Mouse (Mus musculus): Measurements from ENCODE around the gene Crebl2. TPM values are rescaled to one million over a fixed set of nuclear protein-coding genes. Genes with fewer than 3 reads are reported as not detected.

The Crebl2 gene
- 1 to 10 TPM; 7.3 to 8.3 TPM for total RNA-seq (2023)

DNA sequence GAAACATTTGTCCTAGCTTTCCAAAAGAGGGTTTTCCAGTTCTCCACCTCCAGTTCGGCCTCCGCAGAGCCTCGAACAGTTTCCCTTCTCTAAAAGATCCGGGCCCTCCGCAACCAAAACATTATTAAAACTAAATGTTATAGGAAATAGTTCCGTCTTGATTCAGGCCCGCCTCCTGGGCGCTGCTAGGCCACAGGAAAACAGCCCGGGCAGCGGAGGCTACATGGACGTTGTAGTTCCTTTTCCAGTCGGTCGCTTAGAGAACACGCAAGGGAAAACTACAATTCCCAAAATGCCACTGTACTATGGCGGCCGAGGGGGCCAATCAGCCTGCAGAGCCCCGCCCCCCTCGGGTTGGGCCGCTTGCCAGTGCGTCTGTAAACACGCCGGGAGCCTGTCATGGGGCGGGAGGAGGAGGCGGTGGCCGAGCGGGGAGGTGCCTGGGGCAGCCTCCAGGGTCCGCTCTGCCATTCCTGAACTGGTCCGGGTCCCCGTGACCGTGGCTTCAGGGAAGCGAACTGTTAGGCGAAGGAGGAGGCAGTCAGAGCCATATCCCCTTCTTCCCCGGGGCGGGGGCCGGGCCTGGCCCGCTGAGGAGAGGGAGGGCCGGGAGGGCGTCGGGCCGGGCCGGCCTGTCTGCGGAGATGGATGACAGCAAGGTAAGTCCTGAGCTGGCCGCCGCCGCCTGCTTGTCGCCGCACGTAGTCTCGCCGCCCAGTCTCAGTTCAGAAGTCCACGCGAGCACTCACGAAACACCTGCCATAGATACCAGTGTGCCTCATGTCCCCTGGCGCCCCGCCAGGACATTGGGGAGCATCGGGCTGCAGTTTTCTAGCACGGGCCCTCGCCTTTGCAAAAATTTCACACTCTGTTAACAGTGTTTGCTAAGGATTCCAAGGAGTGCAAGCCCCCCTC, at the start of gene Crebl2:
Gene Crebl2 (plus strand): TSS at position 369 of the 915 bp plus-strand sequence.

DNA sequence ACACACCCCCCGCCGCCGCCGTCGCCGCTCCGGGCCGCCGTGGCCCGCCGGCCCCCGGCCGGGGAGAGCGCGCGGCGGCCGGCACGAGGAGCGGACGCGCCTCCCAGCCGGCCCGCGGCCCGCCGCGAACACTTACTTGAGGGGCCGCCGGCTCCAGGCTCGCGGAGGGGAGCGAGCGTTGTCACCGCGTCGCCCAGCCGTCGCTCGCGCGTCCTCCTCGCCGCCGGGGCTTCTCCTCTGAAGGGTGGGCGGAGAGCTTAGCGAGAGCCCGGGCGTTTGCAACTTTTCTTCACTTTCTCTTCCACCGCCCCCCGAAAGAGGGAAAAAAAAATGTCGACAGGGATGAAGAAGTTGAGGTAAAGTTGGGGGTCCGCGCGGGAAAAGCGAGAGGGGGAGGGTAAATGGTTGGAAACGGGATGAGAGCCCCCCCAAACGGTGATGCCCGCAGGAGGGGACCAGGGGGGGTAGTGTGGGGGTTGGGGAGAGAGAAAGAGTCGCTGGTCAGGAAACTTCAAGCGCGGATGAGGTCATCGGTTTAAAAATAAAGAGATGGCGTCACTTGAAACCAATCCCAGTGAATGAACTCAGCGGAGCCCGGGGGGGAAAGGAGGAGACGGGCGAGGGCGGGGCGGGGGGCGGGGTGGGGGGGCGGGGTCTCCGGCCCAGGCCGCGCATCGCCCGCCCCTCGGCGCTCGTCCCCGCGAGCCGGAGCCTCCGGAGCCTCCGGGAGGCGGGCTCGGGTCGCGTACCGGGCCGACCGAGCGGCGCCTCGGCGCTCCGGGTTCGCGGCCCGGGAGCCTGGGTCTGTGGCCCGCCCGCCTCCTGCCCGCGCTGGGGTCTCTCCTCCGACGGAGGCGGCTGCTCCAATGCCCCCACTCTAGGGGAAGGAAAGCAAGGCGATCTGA, 37.6 kb upstream of the Crebl2 start, which contains the start of gene Dusp16:
Gene Dusp16 (minus strand): TSS at position 485 of the 905 bp plus-strand sequence.

GRCm38 (mm10) chr6:134898095-134898965, 68.4 kb downstream of the Crebl2 start, which contains the start of gene Gpr19:
Gene Gpr19 (minus strand): TSS chr6:134898578.

Other genes with a start within 250 kb of the Crebl2 start
- gene Mansc1, start 197.7 kb upstream of the Crebl2 start, total RNA-seq (2023): 1 to 10 TPM in 1 of 2 experiments, under 1 TPM in 1; 0.87 to 1.1 TPM
- gene Borcs5, start 190.6 kb upstream of the Crebl2 start, total RNA-seq (2023): 10 to 100 TPM in 1 of 2 experiments, 1 to 10 TPM in 1; 9.3 to 13.4 TPM
- gene Dusp16, start 37.5 kb upstream of the Crebl2 start, total RNA-seq (2023): 1 to 10 TPM; 2.1 to 2.2 TPM
- gene Gpr19, start 68.4 kb downstream of the Crebl2 start, total RNA-seq (2023): 1 to 10 TPM; 5.1 TPM
- gene Cdkn1b, start 90.2 kb downstream of the Crebl2 start, total RNA-seq (2023): 10 to 100 TPM; 86.9 to 90.3 TPM
- under 1 TPM; 0.57 to 0.71 TPM for gene Apold1, start 151.6 kb downstream of the Crebl2 start, total RNA-seq (2023)
- 10 to 100 TPM; 53.5 to 61.1 TPM for gene Ddx47, start 181.5 kb downstream of the Crebl2 start, total RNA-seq (2023)
- gene Gprc5a, start 235.5 kb downstream of the Crebl2 start, total RNA-seq (2023): under 1 TPM; 0.33 to 0.60 TPM

All from neutrophil, adult 59 days (primary cell).